36 mouse cellular contexts compared by ENCODE assay signal in genomic region chr9:109523385-109524064, GRCm38 (mm10). TPM values are rescaled to one million over a fixed set of nuclear protein-coding genes. Genes with fewer than 3 reads are reported as not detected.
DNase-seq lines count a peak whose midpoint lies in the region; ATAC-seq lines count a peak whose summit lies in the region.
"Had no signal": no experiment of that assay in that cellular context is flagged by ENCODE, and none has a peak within 500 bp of the region (broad histone marks: within the 10 kb centered on the region; RNA-seq: fewer than 3 reads in every experiment).

No protein-coding gene starts in this region.

- H3K4me2 ChIP-seq in kidney, embryonic 15.5 days = no peak overlapping the region
- H3K4me2 ChIP-seq: forebrain, embryonic 12.5 days; heart, embryonic 11.5 days; hindbrain, embryonic 13.5 days; limb, embryonic 13.5 days; liver, embryonic 12.5 days; midbrain, embryonic 12.5 days; neural tube, embryonic 13.5 days; stomach, embryonic 15.5 days had no signal

- no peak overlapping the region for H3K4me3 ChIP-seq in kidney, embryonic 15.5 days (replicated peaks)
- H3K4me3 ChIP-seq: forebrain, embryonic 12.5 days; hindbrain, embryonic 13.5 days; layer of hippocampus, adult 2 months; left cerebral cortex, adult 2 months; limb, embryonic 13.5 days; liver, embryonic 12.5 days; megakaryocyte, embryonic 14.5 days; midbrain, embryonic 12.5 days; neural tube, embryonic 13.5 days; stomach, embryonic 15.5 days had no signal

- H3K4me1 ChIP-seq in kidney, embryonic 15.5 days = 0 out of 2 replicates have a peak, but pooled peaks cover 3% of the 10 kb centered on the region
- H3K4me1 ChIP-seq: forebrain, embryonic 12.5 days; hindbrain, embryonic 13.5 days; limb, embryonic 13.5 days; liver, embryonic 12.5 days; megakaryocyte, embryonic 14.5 days; midbrain, embryonic 12.5 days; neural tube, embryonic 13.5 days; stomach, embryonic 15.5 days had no signal

- peak overlapping the region; percentile 83 for H3K27ac ChIP-seq in kidney, embryonic 15.5 days
- H3K27ac ChIP-seq: forebrain, embryonic 12.5 days; hindbrain, embryonic 13.5 days; layer of hippocampus, adult 2 months; left cerebral cortex, adult 2 months; limb, embryonic 13.5 days; liver, embryonic 12.5 days; midbrain, embryonic 12.5 days; neural tube, embryonic 13.5 days; stomach, embryonic 15.5 days had no signal

- H3K9me3 ChIP-seq in kidney, embryonic 15.5 days (replicated peaks) = no peaks in the 10 kb centered on the region
- H3K9me3 ChIP-seq: forebrain, embryonic 12.5 days; hindbrain, embryonic 13.5 days; limb, embryonic 13.5 days; liver, embryonic 12.5 days; megakaryocyte, embryonic 14.5 days; midbrain, embryonic 12.5 days; neural tube, embryonic 13.5 days; stomach, embryonic 15.5 days had no signal

- no peak overlapping the region for H3K9ac ChIP-seq in kidney, embryonic 15.5 days
- H3K9ac ChIP-seq: forebrain, embryonic 12.5 days; forebrain, postnatal 0 days; hindbrain, embryonic 13.5 days; limb, embryonic 13.5 days; liver, embryonic 12.5 days; liver, postnatal 0 days; midbrain, embryonic 12.5 days; neural tube, embryonic 13.5 days; stomach, embryonic 15.5 days had no signal

- no peaks in the 10 kb centered on the region for H3K36me3 ChIP-seq in kidney, embryonic 15.5 days
- H3K36me3 ChIP-seq: forebrain, embryonic 12.5 days; hindbrain, embryonic 13.5 days; limb, embryonic 13.5 days; liver, embryonic 12.5 days; midbrain, embryonic 12.5 days; neural tube, embryonic 13.5 days; stomach, embryonic 15.5 days had no signal

- ATAC-seq in kidney, embryonic 15.5 days (replicated peaks; ENCODE audit: low FRiP score) = peak; percentile 58
- ATAC-seq: forebrain, postnatal 0 days; intestine, embryonic 16.5 days; liver, embryonic 12.5 days; liver, postnatal 0 days; lung, postnatal 0 days had no signal

- WGBS in kidney, embryonic 15.5 days = 66% methylated on average over 5 of the region's 5 CpGs

- no peaks in the 10 kb centered on the region for H3K27me3 ChIP-seq in kidney, embryonic 15.5 days
- H3K27me3 ChIP-seq: forebrain, embryonic 12.5 days; hindbrain, embryonic 13.5 days; limb, embryonic 13.5 days; liver, embryonic 12.5 days; megakaryocyte, embryonic 14.5 days; midbrain, embryonic 12.5 days; neural tube, embryonic 13.5 days; stomach, embryonic 15.5 days had no signal

- peak; percentile 28 for DNase-seq in ES-CJ7 (ENCODE audit: low read depth, low spot score)
- DNase-seq in kidney, adult 18-20 months = peak; percentile 13
- DNase-seq in kidney, postnatal 25 days = peak; percentile 20 to 35
- DNase-seq in left cerebral cortex, adult 8-10 months (ENCODE audit: low spot score in 2 of 2) = no peak
- DNase-seq in frontal cortex, postnatal 25 days (ENCODE audit: low spot score in 2 of 2) = no peak
- DNase-seq in lung, adult 18-20 months = no peak
- DNase-seq in spleen, adult 12 weeks (ENCODE audit: low spot score) = no peak
- DNase-seq: adrenal gland, postnatal 36 days; cerebellum, adult 2 months; cerebellum, postnatal 14 days; forebrain, postnatal 0 days; gastrocnemius, postnatal 10 days; heart, postnatal 4 days; liver, postnatal 0 days; lung, postnatal 4 days had no signal

RNA-seq across cellular contexts. Expression of gene Fbxw19, which starts 27.9 kb away (rescaled TPM):
- not detected in 2 replicates for polyA plus RNA-seq in kidney, embryonic 15.5 days (2015; fragmentation: Nextera tagmentation; extraction: Ambion mirVana)
- not detected for total RNA-seq in left cerebral cortex, adult 8-10 months (2022)
- total RNA-seq: adrenal gland, adult 18-20 months; adrenal gland, postnatal 36 days; forebrain, postnatal 0 days; gastrocnemius, postnatal 10 days; heart, postnatal 4 days; layer of hippocampus, adult 2 months; layer of hippocampus, postnatal 14 days; left cerebral cortex, adult 2 months; left cerebral cortex, postnatal 36 days had no signal
- polyA plus RNA-seq: brain, embryonic 14.5 days; cerebellum, adult 2 months; cortical plate, adult 2 months; embryonic facial prominence, embryonic 14.5 days; forebrain, embryonic 12.5 days; forebrain, postnatal 0 days; heart, embryonic 11.5 days; heart, postnatal 0 days; hindbrain, embryonic 13.5 days; intestine, embryonic 16.5 days; limb, embryonic 13.5 days; liver, embryonic 12.5 days; liver, postnatal 0 days; lung, postnatal 0 days; midbrain, embryonic 12.5 days; neural tube, embryonic 13.5 days; stomach, embryonic 15.5 days had no signal

RNA-seq across cellular contexts. Expression of gene Fbxw15, which starts 44.5 kb away (rescaled TPM):
- polyA plus RNA-seq in kidney, embryonic 15.5 days (2015; fragmentation: Nextera tagmentation; extraction: Ambion mirVana) = 0.93 and 0.96 TPM in 2 replicates
- total RNA-seq in left cerebral cortex, adult 8-10 months (2022) = not detected
- total RNA-seq: adrenal gland, adult 18-20 months; adrenal gland, postnatal 36 days; gastrocnemius, postnatal 10 days; heart, postnatal 4 days; layer of hippocampus, adult 2 months; layer of hippocampus, postnatal 14 days; left cerebral cortex, adult 2 months; left cerebral cortex, postnatal 36 days had no signal
- polyA plus RNA-seq: brain, embryonic 14.5 days; cerebellum, adult 2 months; cortical plate, adult 2 months; embryonic facial prominence, embryonic 14.5 days; forebrain, embryonic 12.5 days; forebrain, postnatal 0 days; heart, embryonic 11.5 days; heart, postnatal 0 days; hindbrain, embryonic 13.5 days; intestine, embryonic 16.5 days; limb, embryonic 13.5 days; liver, postnatal 0 days; lung, postnatal 0 days; midbrain, embryonic 12.5 days; neural tube, embryonic 13.5 days; stomach, embryonic 15.5 days had no signal

Comparison
In these comparisons a context has a peak if more than half of its experiments do, and no peak if none do; other contexts are left out.
1. DNase-seq: peak in ES-CJ7 (single experiment), kidney, adult 18-20 months (single experiment) and kidney, postnatal 25 days (2 of 2); none in left cerebral cortex, adult 8-10 months (0 of 2), frontal cortex, postnatal 25 days (0 of 2), lung, adult 18-20 months (0 of 2) and spleen, adult 12 weeks (single experiment).